Comparison of ENCODE assay signal across 8 mouse cellular contexts in the genomic region with DNA sequence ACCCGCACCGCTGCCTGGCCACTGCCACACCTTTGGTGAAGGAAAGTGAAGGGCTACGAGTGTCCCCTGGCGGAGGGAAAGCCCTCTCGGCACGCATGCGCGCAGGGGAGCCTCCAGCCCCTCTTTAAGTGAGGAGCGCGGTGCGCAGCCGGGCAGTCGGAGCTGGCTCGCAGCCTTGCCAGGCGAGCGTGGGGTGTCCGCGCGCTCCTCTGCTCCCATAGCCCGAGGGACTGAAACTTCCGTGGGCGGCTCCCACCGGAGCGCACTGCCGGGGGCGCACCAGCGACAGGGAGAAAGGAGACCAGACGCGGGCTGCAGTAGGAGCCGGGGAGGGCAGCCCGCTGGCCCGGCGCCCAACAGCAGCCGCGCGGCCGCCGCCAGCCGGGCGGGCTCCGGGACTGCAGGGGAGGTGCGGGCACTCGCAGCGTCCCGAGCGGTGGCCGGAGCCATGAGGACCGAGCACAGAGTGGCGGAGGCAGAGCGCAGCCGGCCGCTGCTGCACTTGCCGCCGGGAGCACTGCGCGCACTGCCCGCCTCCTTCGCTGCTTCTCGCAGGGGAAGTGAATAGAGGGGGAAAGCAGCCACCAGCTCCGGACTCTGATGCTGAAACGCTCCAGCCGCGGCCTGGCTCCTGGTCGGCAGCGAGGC. TPM values are rescaled to one million over a fixed set of nuclear protein-coding genes. Genes with fewer than 3 reads are reported as not detected.
A peak's percentile ranks its signal among the peaks of the same experiment; 100 is the strongest.
DNase-seq lines count a peak whose midpoint lies in the region; ATAC-seq lines count a peak whose summit lies in the region.

A gene (plus strand): TSS at position 151 of the 648 bp plus-strand sequence.

- no peaks in the 10 kb centered on the region for H3K9me3 ChIP-seq in hindbrain, embryonic 14.5 days (ENCODE audit: control insufficient read depth, low read length)

- DNase-seq in WW6 (ENCODE audit: low read depth, low spot score) = peak; percentile 48
- DNase-seq in cerebellum, postnatal 4 days (ENCODE audit: low spot score in 2 of 2) = peak; percentile 47 to 73
- peak; percentile 75 to 83 for DNase-seq in gastrocnemius, adult 8-10 months (ENCODE audit: low spot score in 2 of 2)
- DNase-seq in hindbrain, embryonic 14.5 days (ENCODE audit: low spot score) = peak; percentile 82
- peak; percentile 59 to 72 for DNase-seq in left cerebral cortex, adult 18-20 months (ENCODE audit: low spot score in 2 of 2)
- DNase-seq in lung, postnatal 25 days (ENCODE audit: low spot score) = peak; percentile 62
- DNase-seq in retina, postnatal 7 days (ENCODE audit: low read depth, low spot score) = peak; percentile 86
- DNase-seq in urinary bladder, postnatal 36 days (ENCODE audit: low spot score in 2 of 2) = peak; percentile 56 to 68

- peaks cover 16% of the 10 kb centered on the region for H3K4me1 ChIP-seq in hindbrain, embryonic 14.5 days (replicated peaks; ENCODE audit: control insufficient read depth, insufficient read depth, low read length)

- under 1% methylated on average over 54 of the region's 65 CpGs for WGBS in hindbrain, embryonic 14.5 days

- no peaks in the 10 kb centered on the region for H3K36me3 ChIP-seq in hindbrain, embryonic 14.5 days (replicated peaks; ENCODE audit: control insufficient read depth, insufficient read depth)

- ATAC-seq in hindbrain, embryonic 14.5 days (ENCODE audit: low FRiP score) = peak; percentile 92

- H3K4me2 ChIP-seq in hindbrain, embryonic 14.5 days (replicated peaks) = peak within 1 kb of the TSS; percentile 67

- peaks cover 11% of the 10 kb centered on the region for H3K27me3 ChIP-seq in hindbrain, embryonic 14.5 days (ENCODE audit: control insufficient read depth, insufficient read depth, low read length)

- peak within 1 kb of the TSS; percentile 64 for H3K9ac ChIP-seq in hindbrain, embryonic 14.5 days

- H3K27ac ChIP-seq in hindbrain, embryonic 14.5 days = peak within 1 kb of the TSS; percentile 60

- H3K4me3 ChIP-seq in hindbrain, embryonic 14.5 days (replicated peaks; ENCODE audit: low read length) = peak within 1 kb of the TSS; percentile 66

RNA-seq across cellular contexts. Expression of the gene that starts here (rescaled TPM):
- total RNA-seq in gastrocnemius, adult 8-10 months (2022) = 10 to 100 TPM; 52.7 to 80.1 (median 76.0) TPM
- 5.6 and 6.5 TPM in 2 replicates for polyA plus RNA-seq in hindbrain, embryonic 14.5 days (2014; fragmentation: Nextera tagmentation; extraction: Ambion mirVana)
- total RNA-seq in left cerebral cortex, adult 18-20 months (2021) = 1 to 10 TPM; 3.0 to 4.8 TPM

Comparison
In these comparisons a context has a peak if more than half of its experiments do, and no peak if none do; other contexts are left out.
1. Peak in every context shown above with its lines: DNase-seq, ATAC-seq, H3K4me3 ChIP-seq and H3K27ac ChIP-seq.
2. RNA of the gene that starts here (total RNA-seq): 52.7 to 80.1 TPM in gastrocnemius, adult 8-10 months; 3.0 to 4.8 TPM in left cerebral cortex, adult 18-20 months; every median in the first group is over 4 times any median in the second.